Mouse (Mus musculus): ENCODE measurements around the gene Kcnk13. TPM values are rescaled to one million over a fixed set of nuclear protein-coding genes. Genes with fewer than 3 reads are reported as not detected.
A peak's percentile ranks its signal among the peaks of the same experiment; 100 is the strongest.
"Not testable (repeated sequence)": the region's sequence is repeated elsewhere in the genome, so short reads cannot be mapped to it uniquely, and the experiment has no call there.

The Kcnk13 gene
- polyA plus RNA-seq, 1 experiment from 2014 or later, result 0.53 TPM

DNA sequence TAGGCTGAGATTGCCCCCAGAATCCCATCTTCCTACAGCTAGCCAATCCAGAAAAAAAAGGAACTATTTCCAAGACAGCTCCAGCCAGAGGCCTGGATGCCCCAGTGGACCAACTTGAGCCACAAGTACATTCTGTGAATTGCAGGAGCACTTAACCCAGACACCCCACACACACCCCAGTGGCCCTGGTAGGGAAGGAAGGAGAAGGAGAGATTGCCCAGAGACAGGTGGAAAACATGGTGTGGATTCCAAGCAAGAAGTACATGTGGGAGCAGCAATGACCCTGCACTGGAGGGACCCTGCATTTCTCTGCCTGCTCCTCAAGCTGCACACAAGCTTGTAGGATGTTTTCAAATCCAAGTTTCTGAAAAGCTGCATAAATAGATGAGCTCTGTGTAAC lies 5.0 kb upstream of the Kcnk13 start:
- Histone ChIP-seq H3K4me1 (ENCODE audit: control insufficient read depth, insufficient read depth, low read length) (peaks cover 1% of the 10 kb centered on the region; the same call in 1 of the 2 replicates), H3K4me2 (ENCODE audit: low read depth, low read length) (no peak overlapping the region), H3K9ac (ENCODE audit: low read length) (no peak overlapping the region), H3K27ac (ENCODE audit: low read length) (no peak overlapping the region), H3K27me3 (ENCODE audit: control insufficient read depth, insufficient read depth, low read length) (peaks cover 15% of the 10 kb centered on the region), H3K9me3 (replicated peaks; ENCODE audit: control insufficient read depth, low read length) (no peaks in the 10 kb centered on the region), H3K36me3 (ENCODE audit: control insufficient read depth, insufficient read depth, low read length) (no peaks in the 10 kb centered on the region), H3K4me3 (replicated peaks; ENCODE audit: low read length) (no peak overlapping the region)
- no peak for ATAC-seq (ENCODE audit: insufficient read depth, low FRiP score)

DNA sequence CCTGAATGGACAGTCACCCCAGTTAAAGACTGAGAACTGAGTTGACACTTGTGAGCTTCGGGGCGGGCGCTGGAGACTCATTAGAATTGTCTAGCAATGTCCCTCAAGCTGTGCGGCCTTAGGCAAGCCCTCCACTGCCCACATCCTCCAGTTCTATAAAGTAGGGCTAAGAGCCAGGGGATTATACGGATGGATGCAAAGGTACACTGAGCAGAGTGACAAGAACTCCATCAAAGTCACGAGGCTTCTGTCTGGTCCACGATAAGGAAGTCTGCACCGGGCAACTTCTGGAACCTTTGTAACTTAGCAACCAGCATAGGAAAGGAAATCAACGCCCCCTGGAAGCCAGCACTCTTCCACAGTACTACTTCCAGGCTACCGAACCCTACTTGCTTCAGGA lies 4.4 kb upstream of the Kcnk13 start:
- H3K9ac ChIP-seq (ENCODE audit: low read length), result no peak overlapping the region
- ATAC-seq (ENCODE audit: insufficient read depth, low FRiP score), result no peak
- no peaks in the 10 kb centered on the region for H3K36me3 ChIP-seq (ENCODE audit: control insufficient read depth, insufficient read depth, low read length)
- H3K27ac ChIP-seq (ENCODE audit: low read length), result no peak overlapping the region
- no peaks in the 10 kb centered on the region for H3K9me3 ChIP-seq (replicated peaks; ENCODE audit: control insufficient read depth, low read length)
- peaks cover 7% of the 10 kb centered on the region for H3K4me1 ChIP-seq (ENCODE audit: control insufficient read depth, insufficient read depth, low read length)
- WGBS, result 37% methylated on average over 10 of the region's 10 CpGs
- H3K4me3 ChIP-seq (replicated peaks; ENCODE audit: low read length), result no peak overlapping the region
- H3K27me3 ChIP-seq (ENCODE audit: control insufficient read depth, insufficient read depth, low read length), result peaks cover 22% of the 10 kb centered on the region
- H3K4me2 ChIP-seq (ENCODE audit: low read depth, low read length), result no peak overlapping the region

DNA sequence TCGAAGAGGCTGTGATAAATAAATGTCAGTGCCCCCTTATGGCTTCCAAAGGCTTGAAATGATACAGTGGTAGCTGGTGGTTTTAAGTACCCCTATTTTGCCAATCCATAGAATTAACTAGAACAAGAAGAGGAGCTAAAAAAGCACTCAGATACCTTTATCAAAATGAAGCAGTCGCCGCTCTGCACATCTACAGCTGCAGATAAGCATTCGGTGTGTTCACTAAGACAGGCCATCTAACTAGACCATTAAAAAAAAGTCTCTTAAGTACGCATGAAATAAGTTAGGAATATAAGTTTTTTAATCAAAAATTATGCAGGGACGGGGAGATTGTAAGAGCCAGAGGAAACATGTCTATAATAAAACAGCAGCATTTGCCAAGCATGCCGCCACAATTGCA lies 3.6 kb upstream of the Kcnk13 start:
- 83% methylated on average over 7 of the region's 7 CpGs for WGBS
- H3K4me1 ChIP-seq (ENCODE audit: control insufficient read depth, insufficient read depth, low read length), result peaks cover 15% of the 10 kb centered on the region

DNA sequence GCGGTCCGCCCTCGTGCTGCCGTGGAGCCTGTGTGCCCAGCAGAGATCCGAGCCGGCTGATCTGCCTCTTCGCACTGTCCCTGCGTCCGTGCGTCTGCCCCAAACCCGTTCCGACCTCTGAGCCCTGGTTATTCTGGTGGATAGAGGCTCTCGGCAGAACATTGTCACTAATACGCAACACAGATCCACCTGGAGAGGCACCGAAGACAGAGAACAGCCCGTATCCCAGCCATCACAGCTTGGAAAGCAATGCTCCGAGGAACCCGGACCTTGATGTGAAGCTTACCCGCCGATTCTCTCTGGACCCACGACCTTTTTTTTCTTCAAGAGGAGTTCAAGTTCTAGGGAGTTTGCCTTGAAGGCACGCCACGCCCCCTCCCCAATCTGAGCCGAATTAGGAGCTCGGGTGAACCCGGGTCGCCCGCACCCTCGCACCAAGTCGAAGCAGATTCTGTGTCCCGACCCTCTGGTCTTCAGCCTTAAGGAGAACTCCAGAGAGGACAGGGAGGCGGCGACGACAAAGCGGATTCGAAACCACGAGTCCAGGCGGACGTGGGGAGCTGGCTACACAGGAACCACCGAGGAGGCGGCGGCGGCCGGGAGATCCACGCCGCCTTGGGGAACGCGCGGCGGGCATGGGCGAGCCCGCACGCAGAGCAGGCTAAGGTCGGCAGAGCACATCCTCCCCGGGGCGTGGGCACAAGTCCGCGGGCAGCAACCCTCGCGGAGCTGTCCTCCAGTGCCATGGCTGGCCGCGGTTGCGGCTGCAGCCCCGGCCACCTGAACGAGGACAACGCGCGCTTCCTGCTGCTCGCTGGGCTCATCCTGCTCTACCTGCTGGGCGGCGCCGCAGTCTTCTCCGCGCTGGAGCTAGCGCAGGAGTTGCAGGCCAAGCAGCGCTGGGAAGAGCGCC lies 1.2 kb downstream of the Kcnk13 start:
- Histone ChIP-seq H3K9ac (ENCODE audit: low read length) (peak overlapping the region; percentile 57), H3K27me3 (ENCODE audit: control insufficient read depth, insufficient read depth, low read length) (peaks cover 63% of the 10 kb centered on the region), H3K4me1 (ENCODE audit: control insufficient read depth, insufficient read depth, low read length) (peaks cover 27% of the 10 kb centered on the region), H3K9me3 (replicated peaks; ENCODE audit: control insufficient read depth, low read length) (no peaks in the 10 kb centered on the region), H3K4me2 (ENCODE audit: low read depth, low read length) (peak overlapping the region; percentile 89), H3K4me3 (replicated peaks; ENCODE audit: low read length) (peak overlapping the region; percentile 50), H3K36me3 (ENCODE audit: control insufficient read depth, insufficient read depth, low read length) (no peaks in the 10 kb centered on the region), H3K27ac (ENCODE audit: low read length) (no peak overlapping the region)
- peak; percentile 37; the same call in 1 of the 2 replicates for ATAC-seq (ENCODE audit: insufficient read depth, low FRiP score)
- under 1% methylated on average over 77 of the region's 77 CpGs for WGBS

More for the DNA sequence above, 3.6 kb upstream of the Kcnk13 start:
- peaks cover 29% of the 10 kb centered on the region for H3K27me3 ChIP-seq (ENCODE audit: control insufficient read depth, insufficient read depth, low read length)
- no peak overlapping the region for H3K9ac ChIP-seq (ENCODE audit: low read length)
- ATAC-seq (ENCODE audit: insufficient read depth, low FRiP score), result no peak
- no peak overlapping the region for H3K27ac ChIP-seq (ENCODE audit: low read length)
- H3K9me3 ChIP-seq (replicated peaks; ENCODE audit: control insufficient read depth, low read length), result no peaks in the 10 kb centered on the region
- no peaks in the 10 kb centered on the region for H3K36me3 ChIP-seq (ENCODE audit: control insufficient read depth, insufficient read depth, low read length)
- no peak overlapping the region for H3K4me3 ChIP-seq (replicated peaks; ENCODE audit: low read length)
- no peak overlapping the region for H3K4me2 ChIP-seq (ENCODE audit: low read depth, low read length)

DNA sequence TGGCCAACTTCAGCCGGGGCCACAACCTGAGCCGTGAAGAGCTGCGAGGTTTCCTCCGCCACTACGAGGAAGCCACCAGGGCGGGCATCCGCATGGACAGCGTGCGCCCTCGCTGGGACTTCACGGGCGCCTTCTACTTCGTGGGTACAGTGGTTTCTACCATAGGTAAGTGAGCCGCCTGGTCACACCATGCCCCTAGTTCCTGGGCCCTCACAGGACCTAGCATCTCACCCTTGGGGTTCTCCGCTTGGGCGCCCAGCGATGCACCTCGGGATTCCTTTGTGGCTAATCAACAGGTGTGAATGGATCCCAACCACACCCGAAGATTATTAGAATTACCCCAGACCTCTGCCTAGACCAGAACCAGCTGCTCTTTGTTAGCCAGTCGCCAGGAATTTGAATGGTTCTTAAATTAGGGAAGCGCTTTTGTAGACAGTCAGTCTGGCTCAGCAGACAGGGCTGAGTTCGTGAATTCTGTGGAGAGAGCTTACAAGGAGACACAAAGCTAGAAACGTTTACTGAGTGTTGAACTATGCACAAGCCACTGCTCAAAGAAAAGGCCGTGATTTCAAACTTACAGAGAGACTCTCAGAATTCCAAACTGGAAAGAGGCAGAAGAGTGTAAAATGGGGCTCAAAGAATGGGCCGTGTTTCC lies 1.9 kb downstream of the Kcnk13 start:
- H3K27me3 ChIP-seq (ENCODE audit: control insufficient read depth, insufficient read depth, low read length), result peaks cover 61% of the 10 kb centered on the region
- peak overlapping the region; percentile 57 for H3K9ac ChIP-seq (ENCODE audit: low read length)
- peak overlapping the region; percentile 50 for H3K4me3 ChIP-seq (replicated peaks; ENCODE audit: low read length)

DNA sequence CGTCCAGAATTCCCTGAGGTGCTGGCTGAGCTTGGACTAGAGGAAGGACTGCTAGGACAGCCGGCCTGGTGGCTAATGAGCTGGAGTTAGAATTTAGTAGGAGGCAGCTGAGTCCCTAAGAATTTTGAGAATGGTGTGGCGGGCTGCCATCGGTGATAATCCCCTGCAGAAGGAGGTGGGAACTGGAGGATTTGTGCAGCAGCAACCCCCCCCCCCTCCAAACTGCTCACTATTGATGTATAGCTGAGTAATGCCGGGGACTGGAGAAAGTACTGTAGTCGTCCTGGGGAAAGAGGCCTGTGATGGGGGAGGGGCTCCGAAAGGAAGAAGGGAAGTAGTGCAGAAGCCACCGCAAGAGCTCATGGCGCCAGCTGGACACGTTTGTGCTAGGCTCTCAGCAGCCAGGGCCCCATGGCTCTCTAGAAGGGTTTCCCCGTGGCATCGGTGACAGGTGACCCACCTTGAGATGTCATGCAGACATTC lies 2.6 kb downstream of the Kcnk13 start:
- 9% methylated on average over 12 of the region's 12 CpGs for WGBS
- Histone ChIP-seq H3K36me3 (ENCODE audit: control insufficient read depth, insufficient read depth, low read length) (no peaks in the 10 kb centered on the region), H3K4me2 (ENCODE audit: low read depth, low read length) (no peak overlapping the region), H3K4me1 (ENCODE audit: control insufficient read depth, insufficient read depth, low read length) (peaks cover 27% of the 10 kb centered on the region), H3K27me3 (ENCODE audit: control insufficient read depth, insufficient read depth, low read length) (peaks cover 61% of the 10 kb centered on the region), H3K4me3 (replicated peaks; ENCODE audit: low read length) (no peak overlapping the region), H3K9me3 (replicated peaks; ENCODE audit: control insufficient read depth, low read length) (no peaks in the 10 kb centered on the region), H3K9ac (ENCODE audit: low read length) (no peak overlapping the region), H3K27ac (ENCODE audit: low read length) (no peak overlapping the region)
- ATAC-seq (ENCODE audit: insufficient read depth, low FRiP score), result no peak; the same call in 1 of the 2 replicates

More for the DNA sequence above, 1.9 kb downstream of the Kcnk13 start:
- Histone ChIP-seq H3K4me1 (ENCODE audit: control insufficient read depth, insufficient read depth, low read length) (peaks cover 27% of the 10 kb centered on the region), H3K27ac (ENCODE audit: low read length) (no peak overlapping the region), H3K4me2 (ENCODE audit: low read depth, low read length) (peak overlapping the region; percentile 89), H3K36me3 (ENCODE audit: control insufficient read depth, insufficient read depth, low read length) (no peaks in the 10 kb centered on the region), H3K9me3 (replicated peaks; ENCODE audit: control insufficient read depth, low read length) (no peaks in the 10 kb centered on the region)
- ATAC-seq (ENCODE audit: insufficient read depth, low FRiP score), result no peak; the same call in 1 of the 2 replicates
- 5% methylated on average over 25 of the region's 25 CpGs for WGBS

DNA sequence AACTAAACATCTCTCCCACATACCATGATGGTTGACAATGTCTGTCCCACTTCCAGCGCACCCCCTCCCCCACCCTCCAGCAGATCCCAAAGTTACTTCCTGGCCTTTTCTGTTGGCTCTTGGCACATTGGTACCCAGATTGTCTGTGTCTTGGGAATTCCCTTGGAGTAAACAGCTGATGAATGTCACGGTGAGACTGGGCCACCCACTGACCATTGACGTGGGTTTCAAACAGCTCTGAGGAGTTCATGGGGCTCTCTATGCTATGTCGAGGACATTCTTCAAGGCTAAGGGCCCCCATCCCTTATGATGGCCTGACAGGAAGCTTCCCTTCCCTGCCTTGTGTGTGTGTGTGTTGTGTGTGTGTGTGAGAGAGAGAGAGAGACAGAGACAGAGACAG lies 5.6 kb downstream of the Kcnk13 start:
- Histone ChIP-seq H3K9ac (ENCODE audit: low read length) (no peak overlapping the region), H3K27ac (ENCODE audit: low read length) (no peak overlapping the region), H3K4me3 (replicated peaks; ENCODE audit: low read length) (no peak overlapping the region), H3K9me3 (replicated peaks; ENCODE audit: control insufficient read depth, low read length) (no peaks in the 10 kb centered on the region; the same call in 1 of the 2 replicates), H3K36me3 (ENCODE audit: control insufficient read depth, insufficient read depth, low read length) (no peaks in the 10 kb centered on the region), H3K4me2 (ENCODE audit: low read depth, low read length) (no peak overlapping the region), H3K27me3 (ENCODE audit: control insufficient read depth, insufficient read depth, low read length) (peaks cover 44% of the 10 kb centered on the region), H3K4me1 (ENCODE audit: control insufficient read depth, insufficient read depth, low read length) (peaks cover 20% of the 10 kb centered on the region)
- no peak for ATAC-seq (ENCODE audit: insufficient read depth, low FRiP score)
- 63% methylated on average over 4 of the region's 4 CpGs for WGBS

DNA sequence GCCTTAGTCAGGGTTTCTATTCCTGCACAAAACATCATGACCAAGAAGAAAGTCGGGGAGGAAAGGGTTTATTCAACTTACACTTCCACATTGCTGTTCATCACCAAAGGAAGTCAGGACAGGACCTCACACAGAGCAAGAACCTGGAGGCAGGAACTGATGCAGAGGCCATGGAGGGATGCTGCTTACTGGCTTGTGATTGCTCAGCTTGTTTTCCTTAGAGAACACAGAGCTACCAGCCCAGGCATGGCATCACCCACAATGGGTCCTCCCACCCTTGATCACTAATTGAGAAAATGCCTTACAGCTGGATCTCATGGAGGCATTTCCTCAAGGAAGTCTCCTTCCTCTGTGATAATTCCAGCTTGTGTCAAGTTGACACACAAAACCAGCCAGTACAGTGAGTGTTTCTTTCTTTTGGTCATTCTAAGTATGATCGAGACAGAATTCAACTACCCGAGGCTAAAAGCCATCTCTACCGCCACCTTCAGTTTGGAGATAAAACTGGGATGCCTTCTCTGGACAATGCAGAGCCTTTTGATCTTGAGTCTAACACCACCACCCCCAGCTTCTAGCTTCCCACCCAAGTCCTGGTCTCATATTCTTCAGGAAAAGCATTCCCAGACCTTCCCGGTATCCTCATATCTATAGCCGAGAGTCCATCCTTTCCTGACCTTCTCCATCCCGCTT lies 7.1 kb downstream of the Kcnk13 start:
- 69% methylated on average over 7 of the region's 7 CpGs for WGBS
- H3K4me3 ChIP-seq (replicated peaks; ENCODE audit: low read length); H3K4me2 ChIP-seq (ENCODE audit: low read depth, low read length); H3K27ac ChIP-seq (ENCODE audit: low read length); H3K36me3 ChIP-seq (ENCODE audit: control insufficient read depth, insufficient read depth, low read length); H3K9me3 ChIP-seq (replicated peaks; ENCODE audit: control insufficient read depth, low read length); H3K4me1 ChIP-seq (ENCODE audit: control insufficient read depth, insufficient read depth, low read length); ATAC-seq (ENCODE audit: insufficient read depth, low FRiP score); H3K9ac ChIP-seq (ENCODE audit: low read length): not testable (repeated sequence)
- peaks cover 30% of the 10 kb centered on the region for H3K27me3 ChIP-seq (ENCODE audit: control insufficient read depth, insufficient read depth, low read length)

Data from stomach, embryonic 16.5 days (tissue).